Mouse (Mus musculus): ENCODE measurements around the gene Clasp1. TPM values are rescaled to one million over a fixed set of nuclear protein-coding genes. Genes with fewer than 3 reads are reported as not detected.

The Clasp1 gene
- polyA plus RNA-seq, 1 experiment from 2014 or later: 118 TPM

GRCm38 (mm10) chr1:118409249-118409648 is 20.4 kb downstream of the Clasp1 start:
- Histone ChIP-seq H3K4me3 (no peak overlapping the region), H3K9me3 (replicated peaks) (no peaks in the 10 kb centered on the region), H3K4me1 (no peaks in the 10 kb centered on the region), H3K9ac (no peak overlapping the region), H3K27me3 (no peaks in the 10 kb centered on the region), H3K27ac (peak overlapping the region; percentile 36), H3K4me2 (no peak overlapping the region), H3K36me3 (ENCODE audit: poor library complexity, severe bottlenecking) (0 out of 2 replicates have a peak, but pooled peaks cover 4% of the 10 kb centered on the region)
- 73% methylated on average over 4 of the region's 4 CpGs for WGBS
- no peak for ATAC-seq

DNA sequence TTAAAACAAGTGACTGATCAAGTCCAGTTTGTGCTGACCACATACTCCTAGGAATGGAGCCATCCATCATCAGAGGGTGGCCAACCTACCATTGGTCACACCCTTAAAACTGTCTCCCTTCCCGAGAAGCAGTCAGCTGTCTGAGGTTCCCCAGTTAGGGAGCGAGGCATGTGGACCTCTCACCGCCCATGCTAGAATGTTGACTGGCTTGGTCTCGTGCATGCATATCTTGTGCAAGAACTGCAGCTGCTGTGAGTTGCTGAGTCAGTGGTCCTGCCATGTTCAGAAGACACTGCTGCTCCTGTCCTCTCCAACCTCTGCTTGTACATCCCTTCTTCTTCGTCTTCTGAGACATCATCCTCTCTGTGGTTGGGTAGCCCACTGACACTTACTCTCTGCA is 22.0 kb downstream of the Clasp1 start:
- 94% methylated on average over 5 of the region's 5 CpGs for WGBS
- Histone ChIP-seq H3K4me2 (no peak overlapping the region), H3K36me3 (ENCODE audit: poor library complexity, severe bottlenecking) (0 out of 2 replicates have a peak, but pooled peaks cover 4% of the 10 kb centered on the region), H3K9ac (no peak overlapping the region), H3K27ac (no peak overlapping the region), H3K4me3 (no peak overlapping the region), H3K4me1 (no peaks in the 10 kb centered on the region), H3K27me3 (no peaks in the 10 kb centered on the region), H3K9me3 (replicated peaks) (no peaks in the 10 kb centered on the region)
- ATAC-seq: no peak

DNA sequence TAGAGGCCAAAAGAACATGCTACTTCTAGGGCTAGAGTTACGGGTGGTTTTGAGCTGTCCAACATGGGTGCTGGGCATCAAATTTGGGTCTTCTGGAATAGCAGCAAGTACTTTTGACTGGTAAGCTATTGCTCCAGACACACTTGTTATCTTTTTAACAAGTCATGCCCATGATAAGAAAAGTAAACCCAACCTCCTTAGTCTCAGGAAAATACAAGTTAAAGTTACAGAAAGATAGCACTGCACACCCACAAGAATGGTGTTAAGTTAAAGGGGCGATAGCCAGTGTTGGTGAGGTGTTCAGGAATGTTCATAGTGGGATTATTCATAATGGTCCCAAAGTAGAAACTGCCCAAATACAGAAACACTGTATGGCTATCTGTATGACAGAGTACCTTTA is 24.3 kb downstream of the Clasp1 start:
- H3K27ac ChIP-seq: no peak overlapping the region

DNA sequence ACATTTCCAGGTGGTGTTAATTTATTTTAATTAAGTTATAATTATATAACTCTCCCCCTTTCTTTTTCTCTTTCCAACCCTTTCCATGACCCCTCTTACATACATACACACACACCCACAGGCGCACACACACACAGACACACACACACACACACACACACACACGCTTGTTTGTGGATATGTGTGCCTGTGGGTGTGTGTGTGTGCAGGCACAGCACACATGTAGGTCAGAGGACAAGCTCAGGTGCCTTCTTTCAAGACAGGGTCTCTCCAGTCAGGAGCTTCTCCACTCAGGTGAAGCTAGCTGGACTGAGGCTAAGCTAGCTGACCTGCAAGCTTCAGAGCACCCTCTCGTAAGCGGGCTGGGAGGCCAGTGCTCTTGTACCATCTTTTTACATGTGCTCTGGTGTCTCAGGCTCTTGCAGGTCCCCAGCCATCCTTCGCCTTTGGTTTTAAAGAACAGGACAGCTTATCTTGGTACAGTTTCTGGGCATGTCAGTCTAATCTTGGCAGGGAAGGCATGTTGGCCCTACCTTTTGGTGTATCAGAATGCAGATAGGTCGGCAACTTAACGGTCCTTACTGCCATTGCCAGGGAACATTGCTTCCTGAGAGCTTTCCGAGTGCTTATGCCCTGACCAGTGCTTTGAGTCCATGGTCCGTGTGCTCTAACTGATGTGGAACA is 28.3 kb downstream of the Clasp1 start:
- no peaks in the 10 kb centered on the region; the same call in 1 of the 2 replicates for H3K4me1 ChIP-seq
- H3K9me3 ChIP-seq (replicated peaks): no peaks in the 10 kb centered on the region
- H3K9ac ChIP-seq: no peak overlapping the region
- 95% methylated on average over 9 of the region's 9 CpGs for WGBS
- no peaks in the 10 kb centered on the region for H3K27me3 ChIP-seq
- H3K4me2 ChIP-seq: no peak overlapping the region
- ATAC-seq: no peak
- H3K27ac ChIP-seq: no peak overlapping the region
- H3K4me3 ChIP-seq: no peak overlapping the region
- H3K36me3 ChIP-seq (ENCODE audit: poor library complexity, severe bottlenecking): peaks cover 22% of the 10 kb centered on the region

More for the DNA sequence above, 24.3 kb downstream of the Clasp1 start:
- H3K36me3 ChIP-seq (ENCODE audit: poor library complexity, severe bottlenecking): 0 out of 2 replicates have a peak, but pooled peaks cover 4% of the 10 kb centered on the region
- H3K27me3 ChIP-seq: no peaks in the 10 kb centered on the region
- no peak overlapping the region for H3K9ac ChIP-seq
- no peak for ATAC-seq
- H3K9me3 ChIP-seq (replicated peaks): no peaks in the 10 kb centered on the region
- H3K4me2 ChIP-seq: no peak overlapping the region
- no peak overlapping the region for H3K4me3 ChIP-seq
- 96% methylated on average over 2 of the region's 2 CpGs for WGBS
- no peaks in the 10 kb centered on the region for H3K4me1 ChIP-seq

- no peaks in the 10 kb centered on the region for H3K9me3 ChIP-seq (replicated peaks)
- H3K27ac ChIP-seq: no peak overlapping the region
- H3K4me2 ChIP-seq: no peak overlapping the region
- WGBS: 91% methylated on average over 8 of the region's 8 CpGs
- peaks cover 42% of the 10 kb centered on the region for H3K36me3 ChIP-seq (ENCODE audit: poor library complexity, severe bottlenecking)
- H3K4me3 ChIP-seq: no peak overlapping the region
- no peak overlapping the region for H3K9ac ChIP-seq
- H3K4me1 ChIP-seq: no peaks in the 10 kb centered on the region; the same call in 1 of the 2 replicates
- H3K27me3 ChIP-seq: no peaks in the 10 kb centered on the region
- ATAC-seq: no peak
Measured at GRCm38 (mm10) chr1:118419399-118419798, 30.5 kb downstream of the Clasp1 start.

- 81% methylated on average over 3 of the region's 3 CpGs for WGBS
- Histone ChIP-seq H3K4me2 (no peak overlapping the region), H3K36me3 (ENCODE audit: poor library complexity, severe bottlenecking) (peaks cover 47% of the 10 kb centered on the region), H3K9ac (no peak overlapping the region), H3K27ac (no peak overlapping the region), H3K27me3 (no peaks in the 10 kb centered on the region), H3K4me1 (no peaks in the 10 kb centered on the region; the same call in 1 of the 2 replicates), H3K4me3 (no peak overlapping the region), H3K9me3 (replicated peaks) (no peaks in the 10 kb centered on the region)
- ATAC-seq: no peak
Measured at GRCm38 (mm10) chr1:118421149-118421548, 32.3 kb downstream of the Clasp1 start.

DNA sequence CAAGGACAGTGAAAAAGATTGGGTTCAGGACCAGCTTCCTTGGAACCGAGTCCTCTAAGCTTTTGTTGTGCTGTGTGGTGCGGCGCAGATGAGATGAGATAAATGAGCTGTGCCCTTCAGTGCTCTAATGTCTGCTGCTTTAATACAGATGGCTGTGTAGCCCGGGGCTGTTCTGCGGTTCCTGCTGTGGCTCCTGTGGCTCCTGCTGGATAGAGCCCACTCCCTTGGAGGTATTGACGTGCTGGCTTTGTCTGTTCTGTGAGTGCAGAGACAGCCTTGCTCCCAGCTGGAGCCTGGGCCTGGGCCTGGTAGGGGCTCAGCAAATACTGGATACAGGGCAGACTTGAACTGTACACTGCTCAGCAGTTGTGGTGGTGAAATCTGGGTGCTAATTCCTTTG is 34.0 kb downstream of the Clasp1 start:
- Histone ChIP-seq H3K4me2 (no peak overlapping the region), H3K9ac (no peak overlapping the region), H3K27ac (no peak overlapping the region), H3K9me3 (replicated peaks) (no peaks in the 10 kb centered on the region), H3K27me3 (no peaks in the 10 kb centered on the region), H3K4me1 (no peaks in the 10 kb centered on the region; the same call in 1 of the 2 replicates), H3K36me3 (ENCODE audit: poor library complexity, severe bottlenecking) (peaks cover 47% of the 10 kb centered on the region), H3K4me3 (no peak overlapping the region)
- ATAC-seq: no peak
- WGBS: 74% methylated on average over 6 of the region's 6 CpGs

DNA sequence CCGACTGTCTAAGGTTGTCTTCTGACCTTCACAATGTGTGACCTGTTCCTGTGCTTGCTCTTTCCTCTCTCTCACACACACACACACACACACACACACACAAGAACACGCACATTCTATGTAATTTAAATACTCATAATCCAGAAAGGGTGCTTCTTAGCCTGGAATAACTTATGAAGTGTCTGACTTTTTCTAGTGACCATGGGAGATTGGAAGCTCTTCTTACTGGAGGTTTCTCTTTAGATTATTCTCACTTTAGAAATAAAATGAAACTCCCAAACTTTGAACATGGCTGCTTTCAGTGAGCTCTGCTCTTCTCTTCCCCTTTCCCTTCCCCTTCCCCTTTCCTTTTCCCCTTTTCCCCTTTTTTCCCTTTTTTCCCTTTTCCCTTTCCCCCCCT is 37.1 kb downstream of the Clasp1 start:
- peaks cover 31% of the 10 kb centered on the region for H3K36me3 ChIP-seq (ENCODE audit: poor library complexity, severe bottlenecking)
- H3K4me1 ChIP-seq: peaks cover 4% of the 10 kb centered on the region; the same call in 1 of the 2 replicates
- no peak overlapping the region for H3K4me3 ChIP-seq
- H3K4me2 ChIP-seq: no peak overlapping the region
- H3K27ac ChIP-seq: no peak overlapping the region
- no peaks in the 10 kb centered on the region for H3K27me3 ChIP-seq
- 96% methylated on average over 2 of the region's 2 CpGs for WGBS
- no peaks in the 10 kb centered on the region for H3K9me3 ChIP-seq (replicated peaks)
- H3K9ac ChIP-seq: no peak overlapping the region
- ATAC-seq: no peak

GRCm38 (mm10) chr1:118428354-118429084 is 39.7 kb downstream of the Clasp1 start:
- ATAC-seq: no peak
- H3K4me2 ChIP-seq: no peak overlapping the region
- no peak overlapping the region for H3K4me3 ChIP-seq
- no peak overlapping the region for H3K27ac ChIP-seq
- no peaks in the 10 kb centered on the region for H3K9me3 ChIP-seq (replicated peaks)
- WGBS: 91% methylated on average over 6 of the region's 6 CpGs
- peaks cover 12% of the 10 kb centered on the region for H3K36me3 ChIP-seq (ENCODE audit: poor library complexity, severe bottlenecking)
- no peaks in the 10 kb centered on the region for H3K27me3 ChIP-seq
- no peak overlapping the region for H3K9ac ChIP-seq
- 0 out of 2 replicates have a peak, but pooled peaks cover 4% of the 10 kb centered on the region for H3K4me1 ChIP-seq

DNA sequence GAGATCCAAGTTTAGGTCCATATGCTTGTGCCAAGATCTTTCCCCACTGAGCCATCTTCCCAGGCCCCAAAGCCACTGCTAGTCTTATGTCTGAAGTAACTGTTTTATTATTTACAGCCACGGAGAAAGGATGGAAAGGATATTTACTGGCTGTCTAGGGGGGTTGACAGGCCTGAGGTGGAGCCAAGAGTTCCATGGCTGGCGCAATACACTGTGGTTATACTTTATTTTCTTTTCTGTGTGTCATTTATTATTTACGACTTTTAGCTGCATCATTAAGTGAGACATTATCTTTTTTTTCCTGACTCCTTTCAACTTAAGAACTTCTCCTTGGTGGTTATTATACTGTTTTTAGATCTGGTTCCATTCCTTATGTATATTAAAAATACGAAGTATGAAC is 42.7 kb downstream of the Clasp1 start:
- ATAC-seq: no peak
- no peaks in the 10 kb centered on the region for H3K36me3 ChIP-seq (ENCODE audit: poor library complexity, severe bottlenecking)

DNA sequence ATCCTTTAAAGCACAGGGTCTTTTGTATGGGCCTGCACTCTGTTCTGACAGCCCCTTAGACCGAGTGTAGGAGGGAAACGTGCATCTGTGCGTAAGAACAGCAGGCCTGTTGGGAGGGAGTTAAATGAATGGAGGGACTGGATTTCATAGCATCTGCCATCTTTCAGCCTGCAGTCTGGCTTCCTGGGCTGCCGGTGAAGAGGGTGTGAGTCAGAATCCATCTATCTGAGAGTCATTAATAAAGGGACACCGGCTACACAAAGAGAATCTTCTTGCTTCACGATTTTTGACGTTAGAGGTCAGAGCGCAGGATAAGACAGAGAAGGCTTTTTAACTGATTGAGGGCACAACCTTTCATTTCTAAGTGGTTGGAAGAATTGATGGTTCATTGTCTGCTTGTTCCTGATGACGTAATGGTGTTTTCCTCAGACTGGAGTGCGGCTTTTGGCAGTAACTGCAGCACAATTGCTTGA is 46.2 kb downstream of the Clasp1 start:
- H3K4me3 ChIP-seq: 0 out of 2 replicates have a peak overlapping the region, but pooled peaks have one; percentile 0
- H3K9ac ChIP-seq: peak overlapping the region; percentile 13
- H3K36me3 ChIP-seq (ENCODE audit: poor library complexity, severe bottlenecking): no peaks in the 10 kb centered on the region
- peak; percentile 79 for ATAC-seq
- H3K4me1 ChIP-seq: peaks cover 27% of the 10 kb centered on the region
- no peaks in the 10 kb centered on the region for H3K27me3 ChIP-seq
- H3K4me2 ChIP-seq: peak overlapping the region; percentile 11; the same call in 1 of the 2 replicates
- H3K9me3 ChIP-seq (replicated peaks): no peaks in the 10 kb centered on the region
- peak overlapping the region; percentile 84 for H3K27ac ChIP-seq
- WGBS: 35% methylated on average over 10 of the region's 10 CpGs

More for the DNA sequence above, 42.7 kb downstream of the Clasp1 start:
- H3K4me1 ChIP-seq: peaks cover 23% of the 10 kb centered on the region
- 96% methylated on average over 4 of the region's 4 CpGs for WGBS
- no peak overlapping the region for H3K27ac ChIP-seq
- H3K9me3 ChIP-seq (replicated peaks): no peaks in the 10 kb centered on the region
- H3K27me3 ChIP-seq: no peaks in the 10 kb centered on the region
- H3K4me2 ChIP-seq: no peak overlapping the region
- no peak overlapping the region for H3K4me3 ChIP-seq
- H3K9ac ChIP-seq: no peak overlapping the region

DNA sequence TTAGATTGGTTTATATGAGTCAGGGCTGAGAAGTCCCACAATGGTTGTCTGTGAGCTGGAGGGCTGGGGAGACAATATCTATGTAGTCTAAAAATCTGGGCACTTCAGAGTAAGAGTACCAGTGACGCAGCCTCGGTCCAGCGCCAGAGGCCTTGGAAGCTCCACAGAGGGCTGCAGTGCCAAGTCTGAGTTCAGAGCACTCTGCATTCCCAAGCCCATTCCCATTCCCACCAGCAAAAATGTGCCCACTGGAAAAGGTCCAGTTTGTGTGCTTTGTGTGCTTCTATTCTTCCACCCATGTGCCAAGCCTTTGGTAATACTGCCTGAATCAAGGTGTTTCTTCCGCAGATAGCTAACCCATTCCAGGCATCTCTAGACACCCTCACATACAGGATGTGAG is 49.0 kb downstream of the Clasp1 start:
- H3K27ac ChIP-seq: peak overlapping the region; percentile 14; the same call in 1 of the 2 replicates
- no peaks in the 10 kb centered on the region for H3K9me3 ChIP-seq (replicated peaks)
- ATAC-seq: no peak
- no peak overlapping the region for H3K4me3 ChIP-seq
- no peaks in the 10 kb centered on the region for H3K36me3 ChIP-seq (ENCODE audit: poor library complexity, severe bottlenecking)
- WGBS: 89% methylated on average over 4 of the region's 4 CpGs
- no peak overlapping the region for H3K9ac ChIP-seq
- H3K4me1 ChIP-seq: peaks cover 30% of the 10 kb centered on the region
- H3K4me2 ChIP-seq: no peak overlapping the region
- H3K27me3 ChIP-seq: no peaks in the 10 kb centered on the region
